Mouse (Mus musculus) frontal cortex, postnatal 36 days (tissue): Measurements from ENCODE around the gene Slmap.

Experiments used
- DNase-seq, 2 experiments: peaks; one replicate each; pipeline ENCODE4 v3.0.0; 2022; ENCODE audit warnings: low spot score in 2 of 2

Gene Slmap

DNA sequence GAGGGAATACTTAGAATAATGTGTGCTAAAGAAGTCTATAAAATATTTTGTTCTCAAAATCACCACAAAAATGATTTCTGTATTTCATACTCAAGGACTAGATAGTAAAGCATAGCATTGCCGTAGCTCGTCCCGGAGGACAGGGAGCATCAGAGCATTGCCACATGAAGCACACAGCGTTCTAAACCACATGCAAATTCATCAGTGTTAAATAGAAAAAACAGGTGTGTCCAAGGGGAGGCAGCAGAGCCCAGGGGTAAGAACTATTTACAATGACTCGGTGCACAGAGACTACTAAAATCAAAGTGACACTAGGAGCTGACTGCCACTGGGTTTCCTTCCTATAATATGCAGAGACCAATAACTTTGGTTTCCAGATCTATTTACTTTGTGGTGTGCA lies 57.0 kb downstream of the Slmap start:
- no peak for DNase-seq

DNA sequence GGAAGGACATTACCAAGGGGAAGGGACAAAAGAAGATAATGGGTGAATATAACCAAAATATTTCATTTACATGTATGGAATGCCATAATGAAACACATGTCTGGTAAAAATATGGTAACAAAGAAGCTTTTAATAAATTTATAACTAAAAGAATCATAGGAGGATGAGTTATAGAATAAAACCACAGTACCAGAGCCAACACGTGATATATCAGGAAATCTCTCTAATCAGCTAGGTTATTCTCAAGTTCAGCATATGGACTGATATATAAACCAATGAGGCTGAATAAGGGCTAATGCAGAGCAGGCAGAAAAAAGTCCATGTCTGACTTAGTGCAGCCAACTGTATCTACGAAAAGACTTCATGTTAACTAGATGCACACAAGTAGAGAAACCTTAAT lies 58.3 kb downstream of the Slmap start:
- no peak for DNase-seq

DNA sequence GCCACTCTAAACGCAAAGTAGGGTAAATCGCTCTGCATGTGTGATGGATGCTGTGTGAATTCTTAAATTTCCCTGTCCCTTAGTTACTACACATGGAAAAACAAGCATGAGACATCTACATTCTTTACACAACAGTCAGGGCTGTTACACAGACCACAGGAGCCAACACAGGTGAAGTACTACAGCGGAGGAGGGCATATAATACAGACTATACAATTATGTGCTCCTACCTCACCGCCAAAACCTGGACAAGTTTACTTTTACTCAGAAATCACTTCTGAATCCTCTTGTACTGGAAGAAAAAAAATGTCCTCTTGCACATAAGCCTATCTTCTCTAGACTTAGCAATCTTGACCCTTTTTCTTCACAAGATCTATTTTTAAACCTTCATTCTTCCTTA lies 66.8 kb downstream of the Slmap start:
- no peak for DNase-seq

DNA sequence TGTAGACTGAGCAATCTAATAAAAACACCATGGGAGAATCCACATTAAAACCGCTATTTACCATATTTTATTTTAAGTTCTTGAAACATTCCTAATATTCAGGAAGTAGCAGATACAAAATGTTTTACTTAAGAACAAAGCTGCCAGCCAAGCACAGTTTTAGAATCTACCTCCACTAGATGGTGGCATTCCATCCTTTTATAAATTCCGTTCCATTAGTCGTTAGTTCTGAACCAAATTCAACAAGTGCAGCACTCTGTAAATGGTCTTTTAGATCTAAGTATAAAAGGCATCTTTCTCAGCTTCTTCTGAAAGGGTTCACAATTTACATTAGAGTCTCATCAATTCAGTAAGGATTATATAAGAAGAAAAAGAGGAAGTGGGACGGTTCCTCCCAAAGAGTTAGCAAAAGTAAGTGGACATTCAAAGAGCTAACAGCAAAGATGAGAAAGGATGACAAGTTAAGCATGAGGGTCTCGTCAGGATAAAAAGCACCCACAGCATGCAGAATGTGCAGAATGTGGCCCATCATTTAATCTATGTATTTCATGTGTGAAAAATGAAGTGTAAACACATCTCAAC lies 68.1 kb downstream of the Slmap start:
- DNase-seq, result no peak

DNA sequence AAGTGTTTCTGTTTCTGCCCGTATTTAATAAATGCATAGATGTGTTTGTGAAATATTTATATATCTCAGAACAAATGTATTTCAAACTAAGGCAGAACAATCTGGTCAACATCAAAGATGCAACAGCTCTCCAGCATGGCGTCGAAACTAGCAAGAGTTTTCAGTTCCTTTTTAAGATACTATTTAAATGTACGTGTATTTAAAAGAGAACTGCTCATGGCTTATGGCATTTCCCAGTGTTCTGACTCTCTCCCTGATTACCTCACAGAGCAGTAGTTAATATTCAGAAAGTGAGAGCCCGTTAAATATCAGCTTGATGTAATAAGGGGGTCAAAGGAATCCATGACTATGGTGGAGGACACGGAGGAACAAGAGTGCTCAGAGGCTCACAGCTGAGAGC lies 68.8 kb downstream of the Slmap start:
- DNase-seq, result no peak

DNA sequence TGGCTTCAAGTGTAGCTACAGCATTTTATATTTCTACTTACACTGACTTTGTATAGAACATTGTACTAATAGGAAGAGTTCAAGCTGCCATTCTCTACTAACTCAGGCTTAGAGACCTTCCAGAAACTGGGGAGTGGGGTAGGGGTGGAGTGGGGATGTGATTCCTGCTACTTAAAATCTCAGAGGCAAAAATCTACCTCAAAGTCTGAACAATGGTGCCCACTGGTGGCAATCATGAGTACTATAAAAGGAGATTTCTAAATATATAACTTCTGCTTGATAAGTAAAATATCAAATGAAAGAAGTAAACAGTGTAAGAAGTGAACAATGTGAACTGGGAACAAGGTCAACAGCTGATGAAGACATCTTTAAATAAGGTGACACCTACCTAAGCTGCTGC lies 75.2 kb downstream of the Slmap start:
- DNase-seq, result peak; percentile 23 to 39

DNA sequence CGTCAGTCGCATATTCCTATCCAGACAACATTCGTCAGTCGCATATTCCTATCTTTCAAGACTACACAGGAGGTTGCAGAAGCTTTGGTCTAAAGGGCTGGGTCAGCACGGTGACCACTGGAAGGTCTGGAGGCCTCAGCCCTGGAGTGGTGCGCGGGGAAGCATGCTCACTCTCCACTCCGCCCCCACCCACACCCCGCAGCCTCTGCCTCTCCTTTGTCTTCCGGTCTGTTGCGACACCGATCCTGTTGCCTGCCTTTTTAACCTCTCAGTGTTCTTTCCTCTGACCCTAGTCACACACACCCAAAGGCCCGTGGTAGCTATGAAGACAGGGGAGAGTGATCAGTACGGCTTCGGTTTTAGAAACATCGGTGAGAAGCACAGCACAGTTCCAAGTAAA lies 79.9 kb downstream of the Slmap start:
- DNase-seq, result no peak

DNA sequence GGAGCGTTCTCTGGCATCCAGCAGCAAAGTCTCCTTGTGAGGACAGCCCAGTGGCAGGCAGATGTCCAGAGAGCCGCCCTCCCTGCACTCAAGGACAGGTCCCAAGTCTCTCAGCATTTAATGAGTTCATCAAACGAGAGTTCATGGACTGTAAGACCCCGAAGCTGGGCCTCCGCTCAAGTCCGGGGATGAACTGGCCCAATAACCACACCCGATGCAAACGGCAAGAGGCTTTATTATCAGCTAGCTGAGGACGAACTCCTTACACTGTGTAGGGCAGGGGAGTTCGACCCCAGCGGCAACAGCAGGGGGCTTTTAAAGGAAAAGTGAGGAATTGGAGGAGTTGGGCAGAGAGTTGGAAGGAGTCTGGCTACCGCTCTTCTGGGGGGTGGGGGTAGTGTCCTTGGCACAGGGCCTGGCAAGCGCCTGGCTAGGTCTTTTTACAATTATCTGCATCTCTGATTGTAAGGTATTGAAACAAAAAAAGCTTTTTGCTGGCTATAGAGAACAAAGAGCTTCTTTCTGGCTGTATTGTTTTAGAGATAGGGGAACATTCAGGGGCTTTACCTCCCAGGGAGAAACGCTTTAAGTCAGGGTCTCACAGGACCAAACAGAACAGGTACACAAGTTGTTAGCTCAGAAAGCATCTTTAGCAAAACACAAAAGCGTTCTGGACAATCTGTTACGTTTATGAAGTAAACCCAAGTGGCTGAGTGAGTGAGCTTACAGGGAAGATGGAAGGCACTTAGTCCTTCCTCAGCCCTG lies 84.5 kb downstream of the Slmap start:
- no peak for DNase-seq

DNA sequence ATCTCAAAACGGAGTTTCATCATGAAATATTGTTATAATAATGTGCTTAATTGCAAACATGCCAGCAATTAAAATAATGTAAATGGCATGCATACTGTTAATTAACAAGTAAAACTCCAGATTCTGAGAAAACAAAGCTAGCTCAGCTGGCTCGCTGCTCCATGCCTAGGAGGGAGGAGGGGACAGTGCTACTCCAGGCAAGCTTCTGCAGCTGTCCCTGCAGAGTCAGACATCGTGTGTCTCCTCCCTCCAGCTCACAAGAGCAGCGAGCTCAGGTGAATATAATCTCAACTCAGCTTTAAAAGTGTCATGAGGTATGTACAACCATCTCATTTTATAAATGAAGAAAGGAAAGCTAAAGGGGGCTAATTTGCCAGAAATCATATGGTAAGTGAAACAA lies 86.2 kb downstream of the Slmap start:
- peak; percentile 10 to 16 for DNase-seq

DNA sequence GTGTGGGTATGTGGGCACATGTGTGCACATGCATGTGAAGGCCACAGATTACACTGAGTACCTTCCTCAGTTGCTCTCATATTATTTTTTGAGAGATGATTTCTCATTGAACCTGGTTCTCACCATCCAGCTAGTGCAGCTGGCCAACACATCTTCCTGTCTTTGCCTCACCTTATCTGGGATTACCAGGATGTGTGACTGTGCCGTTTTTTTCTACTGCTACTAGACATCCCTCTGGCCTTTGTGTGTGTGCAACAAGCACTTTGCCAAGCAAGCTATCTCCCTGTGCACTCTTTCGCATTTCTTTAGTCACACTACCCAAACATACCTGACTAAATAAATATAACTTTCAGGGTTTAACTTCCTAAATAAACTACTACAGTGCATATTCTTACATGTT lies 87.5 kb downstream of the Slmap start:
- DNase-seq, result no peak

DNA sequence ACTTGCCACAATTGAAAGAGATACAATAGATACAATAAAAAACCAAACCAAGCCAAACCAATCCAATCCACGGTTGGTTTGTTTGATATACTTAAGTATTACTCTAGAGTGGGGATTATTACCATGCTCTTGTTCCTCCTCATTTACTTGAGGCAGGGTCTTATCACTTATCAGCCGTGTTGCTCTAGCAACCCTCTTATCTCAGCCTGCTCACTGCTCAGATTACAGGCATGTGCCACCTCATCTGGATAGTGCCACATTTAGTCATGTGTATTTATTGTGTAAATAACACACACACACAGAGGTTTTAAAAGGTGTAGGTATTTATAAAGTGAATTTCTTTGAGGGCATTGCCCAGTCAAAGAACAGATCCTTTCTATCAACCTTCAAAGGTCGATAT lies 88.2 kb downstream of the Slmap start:
- no peak for DNase-seq

DNA sequence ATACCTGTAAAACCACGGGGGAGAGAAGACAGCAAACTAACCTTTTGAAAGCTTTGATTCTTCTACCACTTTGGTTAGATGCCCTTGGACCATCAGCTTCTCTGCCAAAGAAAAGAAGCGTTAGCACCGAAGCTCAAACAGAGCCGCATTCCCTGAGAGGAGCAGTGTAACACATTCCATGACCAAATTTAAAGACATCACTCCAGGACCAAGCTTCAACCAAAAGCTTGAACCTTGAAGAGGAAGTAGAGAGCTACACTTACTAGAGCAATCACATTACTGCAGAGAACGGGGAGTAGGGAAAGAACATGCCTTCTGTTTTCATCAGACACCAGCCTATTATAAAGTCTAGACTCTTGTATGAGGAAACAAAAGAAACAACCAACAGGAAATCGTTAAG lies 92.2 kb downstream of the Slmap start:
- no peak for DNase-seq

DNA sequence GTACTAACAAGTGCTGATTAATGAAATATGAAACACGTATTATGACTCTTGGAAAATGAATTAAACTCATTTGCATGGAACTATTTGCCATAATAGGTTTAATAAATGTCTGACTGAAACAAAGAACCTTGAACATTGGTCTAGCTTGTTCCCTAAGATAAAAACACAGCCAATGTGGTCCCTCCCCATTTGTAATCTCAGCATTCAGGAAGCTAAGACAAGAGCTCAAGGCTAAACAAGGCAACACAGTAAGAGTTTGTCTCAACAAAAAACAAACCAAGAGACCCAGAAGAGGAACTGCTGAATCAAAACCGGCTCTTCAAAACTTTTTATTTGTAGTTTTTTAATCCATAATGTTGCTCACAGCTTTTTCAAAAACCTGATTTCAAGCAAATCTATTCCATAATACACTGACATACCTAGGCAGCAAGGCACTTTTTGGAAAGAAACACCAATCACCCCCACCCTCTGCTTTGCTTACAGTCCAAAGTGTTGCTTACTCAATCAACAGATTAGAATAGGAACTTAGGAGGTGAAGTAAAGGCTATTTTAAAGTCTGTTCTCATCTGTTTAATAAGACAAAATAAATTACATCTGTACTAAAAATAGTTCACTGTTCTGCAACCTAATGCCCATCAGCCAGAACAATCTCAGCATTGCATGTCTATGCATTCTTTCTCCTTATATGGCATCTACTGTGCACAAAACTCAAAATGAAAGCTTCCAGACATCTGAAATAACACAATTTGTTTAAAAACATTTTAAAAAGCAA lies 93.5 kb downstream of the Slmap start:
- DNase-seq, result no peak

DNA sequence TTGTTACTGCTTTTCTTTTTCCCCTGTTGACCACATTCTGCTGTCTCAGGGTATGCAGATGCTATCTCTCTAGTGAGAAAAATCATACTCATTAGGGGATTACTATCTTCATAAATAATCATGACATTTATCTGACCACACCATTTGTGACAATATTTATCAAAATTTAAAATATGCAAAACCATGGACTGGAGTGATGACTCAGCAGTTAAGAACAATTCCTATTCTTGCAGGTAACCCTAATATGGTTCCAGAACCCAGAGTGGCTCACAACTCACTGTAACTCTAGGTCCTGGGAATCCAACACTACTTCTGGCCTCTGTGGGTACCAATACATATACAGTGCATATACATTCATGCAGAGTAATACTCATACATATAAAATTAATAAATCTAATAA lies 94.7 kb downstream of the Slmap start:
- DNase-seq, result no peak

DNA sequence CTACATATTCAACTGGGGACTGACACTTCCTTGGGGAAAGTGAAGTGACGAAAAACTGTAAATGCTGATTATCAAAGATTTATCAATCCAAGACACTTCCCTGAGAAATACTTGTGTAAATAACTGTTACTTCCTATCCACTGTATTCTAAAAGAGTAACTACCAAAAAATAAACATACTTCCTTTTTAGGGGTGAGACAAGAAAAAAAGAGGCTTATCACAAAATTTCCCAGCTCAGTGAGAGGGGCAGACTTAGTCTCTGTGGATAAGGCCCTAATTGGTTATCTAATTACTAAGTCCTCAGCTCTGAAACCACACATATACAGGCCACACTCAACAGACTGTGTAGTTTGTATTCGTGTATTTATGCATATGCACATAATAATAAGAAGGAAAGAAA lies 97.0 kb downstream of the Slmap start:
- DNase-seq, result no peak

DNA sequence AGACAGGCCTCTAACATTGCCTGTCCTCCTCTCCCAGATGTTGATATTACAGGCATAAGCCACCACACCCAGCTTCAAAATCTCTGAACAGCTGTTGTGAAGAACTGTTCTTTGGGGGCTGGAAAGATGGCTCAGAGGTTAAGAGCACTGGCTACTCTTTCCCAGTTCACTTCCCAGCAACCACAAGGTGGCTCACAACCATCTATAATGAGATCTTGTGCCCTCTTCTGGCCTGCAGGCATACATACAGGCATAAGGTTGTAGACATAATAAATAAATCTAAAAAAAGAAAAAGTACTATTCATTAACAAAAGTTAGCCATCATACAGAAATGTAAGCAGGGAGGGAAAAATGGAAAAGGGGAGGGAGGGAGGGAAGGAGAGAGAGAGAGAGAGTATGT lies 98.4 kb downstream of the Slmap start:
- no peak for DNase-seq

DNA sequence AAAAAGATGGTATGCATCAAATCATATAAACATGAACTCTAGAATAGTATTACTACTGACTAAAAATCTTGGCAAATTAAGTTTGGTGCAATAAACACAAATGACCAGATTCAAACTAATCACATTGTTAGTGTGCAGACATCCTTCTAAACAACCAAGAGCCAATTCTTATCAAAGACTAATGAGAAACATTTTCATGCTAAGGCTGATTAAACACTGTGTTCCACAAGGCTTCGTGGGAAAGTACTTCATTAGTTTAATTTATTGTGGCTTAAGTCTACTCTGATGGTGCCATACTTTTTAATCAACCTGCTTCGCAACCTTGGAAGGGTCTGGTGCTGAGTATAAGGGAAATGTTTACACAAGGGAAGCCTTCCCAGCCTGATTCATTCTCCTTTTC lies 102.4 kb downstream of the Slmap start:
- DNase-seq, result no peak

DNA sequence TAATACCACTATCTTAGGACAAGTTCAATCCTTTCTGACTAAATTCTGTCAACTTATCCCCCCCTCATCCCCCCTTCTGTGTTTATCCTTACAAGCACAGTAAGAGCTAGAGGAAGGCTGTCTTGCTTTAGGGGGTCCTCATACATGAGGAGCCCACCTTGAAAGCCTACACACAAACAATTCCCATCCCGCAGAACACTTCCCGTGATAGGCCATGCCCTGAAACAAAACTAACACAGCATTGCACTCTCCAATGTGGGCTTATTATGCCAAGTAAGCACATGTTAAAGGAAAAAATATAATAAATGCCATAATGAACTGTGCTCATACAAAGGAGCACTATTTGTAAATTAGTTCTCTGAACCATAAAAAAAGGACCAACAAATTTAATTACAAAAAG lies 102.8 kb downstream of the Slmap start:
- DNase-seq, result no peak

DNA sequence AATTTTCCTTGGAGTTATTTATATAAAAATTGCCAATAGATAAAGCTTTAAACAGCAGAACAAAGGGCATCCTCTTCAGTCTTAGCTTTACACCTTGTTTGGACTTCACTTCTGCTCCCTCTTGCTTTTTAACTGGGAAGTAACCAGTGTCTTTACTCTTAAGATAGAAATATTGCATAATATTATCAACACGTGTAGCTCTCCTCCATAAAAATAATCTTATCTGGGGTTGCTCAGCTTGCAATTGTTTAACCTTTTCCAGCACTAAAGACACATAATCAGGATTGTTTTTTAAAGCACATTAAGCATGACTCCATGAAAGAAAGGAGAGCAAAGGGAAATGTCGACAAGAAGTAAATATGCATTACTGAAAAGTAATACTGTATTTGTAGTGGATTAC lies 114.5 kb downstream of the Slmap start:
- DNase-seq, result no peak

DNA sequence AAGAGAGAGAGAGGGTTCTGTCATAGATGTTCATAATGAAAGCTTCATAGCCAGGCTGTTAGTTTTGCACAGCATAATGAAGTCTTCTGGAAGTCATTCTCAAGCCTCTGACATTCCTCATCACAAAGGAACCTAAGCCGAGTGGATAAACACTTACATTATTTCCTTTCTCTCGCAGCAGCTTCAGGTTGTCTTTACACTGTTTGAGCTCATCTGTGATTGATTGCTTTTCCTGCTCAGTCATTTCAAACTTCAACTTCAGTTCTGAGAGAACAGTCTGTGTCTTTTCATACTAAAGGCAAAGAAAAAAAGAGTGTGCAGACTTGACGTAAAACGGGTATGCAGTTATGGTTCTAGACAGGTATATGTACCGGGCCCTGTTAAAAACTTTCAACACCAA lies 116.8 kb downstream of the Slmap start:
- no peak for DNase-seq

DNA sequence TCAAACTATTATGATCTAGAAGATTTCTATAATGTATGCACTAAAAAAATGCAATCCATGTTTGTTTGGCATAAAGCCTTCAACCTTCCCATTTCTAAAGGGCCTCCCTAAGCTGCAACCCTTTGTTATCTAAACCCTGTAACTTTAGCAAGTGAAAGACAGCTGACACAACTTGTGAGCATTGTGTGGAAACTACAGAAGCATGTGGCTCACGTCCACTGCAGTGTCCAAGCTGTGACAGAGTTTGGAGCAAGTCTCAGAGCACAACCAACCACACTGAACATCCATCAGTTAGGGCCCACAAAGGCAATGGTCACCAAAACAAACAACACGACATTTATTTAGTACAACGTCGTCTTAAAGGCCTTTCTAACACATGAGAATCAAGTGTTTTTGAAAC lies 117.6 kb downstream of the Slmap start:
- DNase-seq, result no peak

DNA sequence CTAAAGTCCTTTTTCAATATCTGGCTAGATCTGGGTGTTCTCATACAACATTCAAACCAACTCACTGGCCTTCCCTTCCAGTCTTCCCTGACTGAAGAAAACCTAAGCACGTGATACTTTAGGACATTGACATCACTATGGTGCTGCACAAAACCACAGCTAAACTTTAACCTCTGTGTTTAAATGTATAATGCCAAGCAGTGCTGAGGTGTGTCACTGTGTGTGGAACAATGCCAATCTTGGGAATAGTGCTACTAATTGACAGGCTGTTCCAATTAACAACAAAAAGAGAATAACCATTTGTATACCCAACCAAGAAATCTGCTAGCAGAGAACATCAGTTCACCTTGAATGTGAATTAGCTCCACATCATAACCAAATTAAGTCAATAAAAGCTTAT lies 121.2 kb downstream of the Slmap start:
- no peak for DNase-seq

DNA sequence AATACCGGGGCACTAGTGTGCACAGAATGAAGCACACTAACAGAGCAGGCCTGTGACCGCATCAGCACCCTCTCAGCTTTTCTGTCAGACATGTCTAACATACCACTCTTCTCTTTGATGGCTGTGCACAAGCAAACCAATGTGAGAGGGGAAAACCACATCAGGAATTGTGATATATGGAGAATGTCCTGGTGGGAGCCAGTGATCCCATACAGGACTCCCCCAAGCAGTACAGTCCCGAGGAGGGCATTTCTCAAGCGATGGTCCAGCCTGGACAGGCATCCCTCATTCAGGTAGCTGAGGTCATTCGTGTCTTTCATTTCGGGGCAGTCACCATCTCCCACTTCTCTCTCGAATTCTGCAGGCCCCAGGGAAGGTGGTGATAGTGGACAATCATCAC lies 128.0 kb downstream of the Slmap start:
- DNase-seq, result no peak
